Mouse (Mus musculus) large intestine, adult 2 months (tissue): Measurements from ENCODE around the gene BC030867. TPM values are rescaled to one million over a fixed set of nuclear protein-coding genes. Genes with fewer than 3 reads are reported as not detected.

Source experiments
- DNase-seq: peaks from one replicate; pipeline ENCODE4 v3.0.0-alpha.2; 2012; ENCODE audit warnings: low read depth, low spot score
- WGBS: fragments of 180-500 bp; shearing (Covaris S2); methylation state at CpG from one replicate; pipeline ENCODE4 v1.1.7; 2018; 5-methylcytosine and 5-hydroxymethylcytosine counted together
- polyA plus RNA-seq: library from polyadenylated mRNA; depleted of rRNA; stranded (reverse); fragments of >200 nt; gene quantifications from 2 replicates; pipeline ENCODE4 v1.2.3, GENCODE M21; 2012; rRNA removed

Gene BC030867
- polyA plus RNA-seq, 1 experiment = 9.3 TPM

DNA sequence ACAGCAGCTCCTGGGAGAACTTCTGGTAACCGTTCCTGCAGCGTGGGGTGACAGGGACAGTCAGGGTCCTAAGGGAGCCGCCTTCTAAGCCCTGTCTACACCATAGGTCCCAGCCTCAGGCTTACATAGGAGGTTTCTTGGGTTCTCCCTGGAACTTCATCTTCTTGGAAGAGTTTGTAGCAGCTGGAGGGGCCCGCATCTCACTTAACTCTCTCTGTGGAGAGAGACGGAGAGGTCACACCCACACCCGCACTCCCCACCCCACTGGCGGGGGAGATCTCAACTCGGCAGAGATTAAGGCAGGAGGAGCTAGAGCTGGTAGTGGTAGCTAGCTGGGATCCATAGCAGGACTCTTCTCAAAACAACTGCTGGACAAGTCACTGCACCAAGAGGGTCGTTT, 59.4 kb downstream of the BC030867 start:
- no peak for DNase-seq
- 85% methylated on average over 9 of the region's 9 CpGs for WGBS

DNA sequence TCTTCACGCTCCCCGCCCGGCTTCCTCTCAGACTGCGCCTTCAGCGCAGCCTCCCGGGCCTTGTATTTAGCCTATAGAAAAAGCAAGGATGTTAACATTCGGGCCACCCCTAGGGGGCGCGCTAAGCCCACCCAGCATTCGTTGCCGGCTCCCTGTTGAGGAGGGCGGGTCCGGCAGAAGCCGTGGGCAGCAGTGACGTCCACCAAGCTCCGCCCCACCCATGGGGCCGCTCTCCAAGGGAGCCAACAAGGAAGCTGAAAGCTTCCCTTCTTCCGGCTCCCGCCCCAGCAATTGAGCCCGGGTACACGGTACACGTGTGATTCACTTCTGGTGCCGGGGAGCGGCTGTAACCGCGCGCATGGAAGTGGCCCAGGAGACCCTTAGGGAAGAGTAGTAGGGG, 60.3 kb downstream of the BC030867 start:
- no peak for DNase-seq
- WGBS = under 1% methylated on average over 27 of the region's 27 CpGs

DNA sequence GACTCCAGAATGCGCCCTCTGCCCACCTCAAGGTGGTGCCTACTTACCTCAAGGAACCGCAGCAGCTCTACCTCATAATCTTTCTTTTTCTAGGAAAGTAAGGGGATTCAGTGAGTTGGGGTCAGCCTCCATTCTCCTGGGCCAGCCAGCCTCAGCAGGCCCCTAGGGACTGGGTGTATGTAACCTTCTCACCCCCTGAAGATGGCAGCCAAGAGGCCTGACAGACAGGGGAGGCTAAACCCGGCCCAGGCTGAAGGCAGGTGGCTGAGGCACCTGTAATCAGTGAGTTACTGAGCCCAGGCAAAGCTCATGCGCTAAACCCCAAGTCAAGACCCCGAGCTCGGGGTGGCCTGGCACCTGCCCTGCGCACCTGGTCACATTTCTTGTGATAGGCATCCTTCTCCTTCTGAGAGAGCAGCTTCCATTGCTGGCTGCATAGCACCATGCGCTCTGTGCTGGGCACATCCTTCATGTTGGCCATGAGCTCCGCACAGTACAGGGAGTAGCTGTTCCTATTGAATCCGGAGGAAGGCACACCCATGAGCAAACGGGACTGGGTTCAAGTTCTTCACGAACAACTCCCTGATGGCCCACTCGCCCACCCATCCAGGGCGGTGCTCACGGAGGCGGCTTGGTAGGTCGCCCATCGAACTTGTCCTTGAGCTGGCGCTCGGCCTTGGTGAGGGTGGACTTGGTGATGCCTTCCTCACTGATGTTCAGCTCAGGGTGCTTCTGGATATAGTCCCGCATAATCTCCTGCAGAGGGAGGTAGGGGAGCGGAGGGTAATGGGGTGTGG, 61.3 kb downstream of the BC030867 start:
- WGBS = 64% methylated on average over 22 of the region's 22 CpGs
- no peak for DNase-seq

DNA sequence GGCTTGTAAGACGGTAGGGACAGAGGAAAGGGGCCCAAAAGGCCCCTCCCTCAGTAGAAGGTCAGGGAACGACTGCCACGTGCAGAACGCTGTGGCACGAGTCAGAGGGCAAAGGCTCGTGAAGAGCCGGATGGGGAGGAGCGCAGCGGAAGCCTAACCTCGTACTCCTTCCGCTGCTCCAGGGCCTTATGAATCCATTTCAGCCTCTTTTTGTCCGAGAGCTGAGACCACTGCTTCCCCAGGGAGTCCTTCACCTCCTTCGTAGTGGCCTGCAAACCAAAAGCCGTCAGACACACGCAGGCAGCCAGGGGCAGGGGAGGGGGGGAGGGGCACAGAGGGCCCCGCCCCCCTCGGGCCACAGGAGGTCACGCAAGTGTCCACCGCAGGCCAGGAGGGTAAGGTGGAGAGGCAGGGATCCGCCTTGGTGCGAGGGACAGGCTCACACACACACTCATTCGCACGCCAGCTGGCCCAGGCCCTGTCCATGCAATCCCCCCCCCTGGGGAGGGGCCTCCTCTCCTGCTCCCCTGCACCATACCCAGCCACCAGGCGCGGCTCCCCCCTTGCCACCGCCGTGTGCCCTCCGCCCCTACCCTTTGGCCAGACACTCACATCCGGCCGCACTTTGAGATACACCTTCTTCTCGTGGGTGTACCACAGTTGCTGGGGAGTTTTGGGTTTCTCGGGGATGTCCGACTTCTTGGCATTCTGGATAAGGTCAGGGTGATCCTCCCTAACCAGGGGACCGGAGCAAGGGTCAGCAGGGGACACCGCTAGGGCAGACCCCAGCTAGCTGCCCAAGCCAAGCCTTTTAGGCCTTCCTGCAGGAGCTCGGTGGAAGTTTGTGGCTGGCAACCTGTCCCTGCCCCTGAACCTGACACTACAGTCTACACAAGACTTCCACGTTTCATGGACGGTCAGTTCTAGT, 62.4 kb downstream of the BC030867 start:
- DNase-seq = no peak
- WGBS = 55% methylated on average over 38 of the region's 38 CpGs

DNA sequence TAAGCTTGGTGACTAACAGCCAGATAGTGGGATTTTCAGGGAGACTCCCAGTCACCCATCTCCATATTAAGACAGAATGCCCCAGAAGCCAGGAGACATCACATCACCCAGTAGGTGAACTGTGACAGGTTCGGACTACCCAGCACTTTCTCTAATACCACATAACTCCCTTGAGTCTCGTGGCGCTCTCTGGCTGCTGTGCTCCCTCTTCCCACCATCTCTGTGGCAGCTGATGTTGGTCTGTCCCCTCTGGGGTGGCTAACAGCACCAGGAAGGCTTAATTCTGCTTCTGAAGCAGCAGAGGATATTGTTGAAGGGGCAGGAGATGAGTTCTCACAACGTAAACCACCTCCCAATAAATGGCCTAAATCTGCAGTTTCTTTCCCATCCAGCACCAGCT, 63.3 kb downstream of the BC030867 start:
- 89% methylated on average over 4 of the region's 4 CpGs for WGBS
- DNase-seq = no peak

DNA sequence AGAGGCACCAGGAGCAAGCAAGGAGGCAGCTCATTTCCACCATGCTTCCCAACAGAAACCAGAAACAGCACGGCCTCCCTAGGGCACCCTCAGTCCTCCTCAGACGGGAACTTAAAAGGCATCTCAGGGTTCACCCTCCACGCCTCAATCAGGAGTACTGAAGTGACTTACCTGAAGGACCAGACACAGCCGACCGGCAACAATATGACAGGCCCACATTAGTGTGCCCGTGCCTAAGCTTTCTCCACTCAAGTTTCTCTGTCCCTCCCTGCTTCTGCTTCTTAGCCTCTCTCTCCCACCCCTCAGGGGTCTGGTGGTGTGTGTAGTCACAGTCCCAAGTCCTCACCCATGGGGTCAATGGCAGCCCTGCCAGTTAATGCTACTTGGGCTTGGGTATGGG, 63.9 kb downstream of the BC030867 start:
- WGBS = 80% methylated on average over 6 of the region's 6 CpGs

DNA sequence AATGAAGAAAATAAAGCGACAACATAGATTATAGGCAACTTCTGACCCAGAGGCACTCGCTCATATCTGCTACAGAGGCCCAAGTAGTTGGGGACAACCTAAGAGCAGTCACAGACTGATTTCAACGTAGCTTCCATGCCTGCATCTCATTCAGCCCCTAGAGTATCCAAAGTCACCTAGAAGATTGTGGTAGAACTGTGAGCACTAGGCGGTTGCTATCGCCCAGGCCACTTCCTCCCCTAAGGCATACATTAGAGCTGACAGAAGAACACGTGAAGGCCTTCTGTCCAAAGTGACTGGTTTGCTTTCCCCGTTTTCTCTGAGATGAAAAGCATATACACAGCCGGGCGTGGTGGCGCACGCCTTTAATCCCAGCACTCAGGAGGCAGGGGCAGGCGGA, 65.6 kb downstream of the BC030867 start:
- no peak for DNase-seq
- WGBS = 81% methylated on average over 12 of the region's 12 CpGs

More for the DNA sequence above, 63.9 kb downstream of the BC030867 start:
- DNase-seq = no peak

Other genes with a start within 250 kb of the BC030867 start
- 2.4 and 2.9 TPM in 2 replicates for gene Mpp3, start 220.4 kb upstream of the BC030867 start, polyA plus RNA-seq
- 4.0 and 6.0 TPM in 2 replicates for gene Cd300lg, start 207.4 kb upstream of the BC030867 start, polyA plus RNA-seq
- 1.8 and 2.1 TPM in 2 replicates for gene Mpp2, start 160.4 kb upstream of the BC030867 start, polyA plus RNA-seq
- 2.7 TPM in 1 of 2 replicates, not detected in the other for gene Ppy, start 147.6 kb upstream of the BC030867 start, polyA plus RNA-seq
- 224 and 536 TPM in 2 replicates for gene Pyy, start 141.1 kb upstream of the BC030867 start, polyA plus RNA-seq
- 48.7 and 73.1 TPM in 2 replicates for gene Nags, start 103.4 kb upstream of the BC030867 start, polyA plus RNA-seq
- 15.9 and 16.7 TPM in 2 replicates for gene Tmem101, start 92.5 kb upstream of the BC030867 start, polyA plus RNA-seq
- gene Lsm12, start 63.6 kb upstream of the BC030867 start, polyA plus RNA-seq = 33.9 and 45.9 TPM in 2 replicates
- gene G6pc3, start 59.3 kb upstream of the BC030867 start, polyA plus RNA-seq = 72.0 and 72.6 TPM in 2 replicates
- gene Hdac5, start 18.7 kb upstream of the BC030867 start, polyA plus RNA-seq = 30.3 TPM in 2 replicates
- 0.47 and 0.55 TPM in 2 replicates for gene Asb16, start 19.9 kb downstream of the BC030867 start, polyA plus RNA-seq
- 54.5 and 65.4 TPM in 2 replicates for gene Tmub2, start 36.0 kb downstream of the BC030867 start, polyA plus RNA-seq
- gene Atxn7l3, start 47.7 kb downstream of the BC030867 start, polyA plus RNA-seq = 32.7 and 33.6 TPM in 2 replicates
- 22.0 and 22.5 TPM in 2 replicates for gene Ubtf, start 70.9 kb downstream of the BC030867 start, polyA plus RNA-seq
- 0.01 and 0.10 TPM in 2 replicates for gene Slc4a1, start 117.3 kb downstream of the BC030867 start, polyA plus RNA-seq
- gene Rundc3a, start 144.5 kb downstream of the BC030867 start, polyA plus RNA-seq = 4.3 and 4.6 TPM in 2 replicates
- gene Slc25a39, start 159.1 kb downstream of the BC030867 start, polyA plus RNA-seq = 332 and 343 TPM in 2 replicates
- 110 and 122 TPM in 2 replicates for gene Grn, start 181.4 kb downstream of the BC030867 start, polyA plus RNA-seq
- 2.1 and 3.9 TPM in 2 replicates for gene Fam171a2, start 198.8 kb downstream of the BC030867 start, polyA plus RNA-seq
- 1.9 and 3.4 TPM in 2 replicates for gene Itga2b, start 221.2 kb downstream of the BC030867 start, polyA plus RNA-seq